In the genomic region with DNA sequence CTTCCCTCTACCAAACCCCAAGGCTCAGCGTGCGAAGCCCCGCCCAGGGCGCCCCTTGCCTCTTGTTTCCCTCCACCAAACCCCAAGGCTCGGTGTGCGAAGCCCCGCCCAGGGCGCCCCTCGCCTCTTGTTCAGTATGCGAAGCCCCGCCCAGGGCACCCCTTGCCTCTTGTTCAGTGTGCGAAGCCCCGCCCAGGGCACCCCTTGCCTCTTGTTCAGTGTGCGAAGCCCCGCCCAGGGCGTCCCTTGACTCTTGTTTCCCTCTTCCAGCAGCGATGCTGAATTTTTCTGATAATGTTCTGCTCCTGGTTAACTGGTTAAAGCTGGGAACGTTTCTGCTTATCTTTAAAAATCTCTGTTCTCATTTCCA, we compare ENCODE assay signal across 8 mouse cellular contexts.
DNase-seq lines count a peak whose midpoint lies in the region; ATAC-seq lines count a peak whose summit lies in the region.

No protein-coding gene starts in this region.

- no peaks in the 10 kb centered on the region for H3K36me3 ChIP-seq in embryonic facial prominence, embryonic 15.5 days
- H3K36me3 ChIP-seq in midbrain, embryonic 13.5 days, result no peaks in the 10 kb centered on the region

- H3K9me3 ChIP-seq in embryonic facial prominence, embryonic 15.5 days (replicated peaks), result no peaks in the 10 kb centered on the region
- H3K9me3 ChIP-seq in midbrain, embryonic 13.5 days, result no peaks in the 10 kb centered on the region

- peak overlapping the region; percentile 59 for H3K4me2 ChIP-seq in embryonic facial prominence, embryonic 15.5 days (replicated peaks)
- peak overlapping the region; percentile 59 for H3K4me2 ChIP-seq in midbrain, embryonic 13.5 days (replicated peaks)

- peak; percentile 8 for DNase-seq in layer of hippocampus, adult 11-12 months (ENCODE audit: low spot score)
- no peak for DNase-seq in layer of hippocampus, adult 9-10 months (ENCODE audit: low spot score)
- DNase-seq in kidney, postnatal 25 days, result peak; percentile 1 to 23
- DNase-seq in urinary bladder, adult 2 months (ENCODE audit: low spot score), result no peak

- 0 out of 2 replicates have a peak, but pooled peaks have one; percentile 34 for ATAC-seq in embryonic facial prominence, embryonic 15.5 days (ENCODE audit: insufficient number of reproducible peaks, low FRiP score, low TSS enrichment, low read depth)
- peak; percentile 92 for ATAC-seq in midbrain, embryonic 13.5 days
- ATAC-seq in CD4-positive, CD25-positive, alpha-beta regulatory T cell, adult 4 months, result no peak
- no peak for ATAC-seq in granulocyte monocyte progenitor cell, adult 5-6 weeks (replicated peaks; ENCODE audit: poor library complexity, severe bottlenecking)

- no peaks in the 10 kb centered on the region for H3K27me3 ChIP-seq in embryonic facial prominence, embryonic 15.5 days
- H3K27me3 ChIP-seq in midbrain, embryonic 13.5 days, result no peaks in the 10 kb centered on the region

- no peak overlapping the region for H3K9ac ChIP-seq in embryonic facial prominence, embryonic 15.5 days
- H3K9ac ChIP-seq in midbrain, embryonic 13.5 days (replicated peaks), result peak overlapping the region; percentile 42

- H3K4me3 ChIP-seq in embryonic facial prominence, embryonic 15.5 days (replicated peaks), result peak overlapping the region; percentile 36
- H3K4me3 ChIP-seq in midbrain, embryonic 13.5 days (replicated peaks), result peak overlapping the region; percentile 40

- H3K27ac ChIP-seq in embryonic facial prominence, embryonic 15.5 days (replicated peaks), result no peak overlapping the region
- H3K27ac ChIP-seq in midbrain, embryonic 13.5 days, result no peak overlapping the region

- 9% methylated on average over 18 of the region's 18 CpGs for WGBS in embryonic facial prominence, embryonic 15.5 days
- WGBS in midbrain, embryonic 13.5 days, result 15% methylated on average over 18 of the region's 18 CpGs

- H3K4me1 ChIP-seq in embryonic facial prominence, embryonic 15.5 days, result no peaks in the 10 kb centered on the region
- peaks cover 7% of the 10 kb centered on the region for H3K4me1 ChIP-seq in midbrain, embryonic 13.5 days (replicated peaks)

Comparison
In these comparisons a context has a peak if more than half of its experiments do, and no peak if none do; other contexts are left out.
1. DNase-seq: peak in layer of hippocampus, adult 11-12 months (single experiment) and kidney, postnatal 25 days (2 of 2); none in layer of hippocampus, adult 9-10 months (single experiment) and urinary bladder, adult 2 months (single experiment).
2. ATAC-seq: peak in embryonic facial prominence, embryonic 15.5 days (single experiment) and midbrain, embryonic 13.5 days (single experiment); none in CD4-positive, CD25-positive, alpha-beta regulatory T cell, adult 4 months (single experiment) and granulocyte monocyte progenitor cell, adult 5-6 weeks (single experiment).